Mouse (Mus musculus): ENCODE results near the gene Olfr1394. TPM values are rescaled to one million over a fixed set of nuclear protein-coding genes. Genes with fewer than 3 reads are reported as not detected.
"Not testable (repeated sequence)": the region's sequence is repeated elsewhere in the genome, so short reads cannot be mapped to it uniquely, and the experiment has no call there.

The Olfr1394 gene
- total RNA-seq (2021), result not detected

DNA sequence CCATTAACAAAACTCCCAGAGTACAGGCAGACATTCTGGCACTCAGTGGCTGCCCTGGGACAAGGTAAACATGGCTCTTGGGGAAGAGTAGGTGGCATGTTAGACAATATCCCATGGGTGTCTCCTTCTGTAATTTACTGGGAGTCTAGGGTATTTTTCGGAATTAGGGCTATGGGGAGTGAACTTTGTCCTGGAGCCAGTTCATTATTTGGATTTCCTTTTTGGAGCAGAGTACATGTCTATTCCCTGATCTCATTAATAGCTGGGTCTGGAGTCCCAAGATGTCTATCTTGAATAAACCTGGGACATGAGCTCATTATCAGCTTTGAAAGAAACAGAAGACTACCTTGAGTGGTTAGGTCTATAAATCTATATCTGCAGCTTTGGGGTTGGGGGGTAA lies at the start of gene Olfr1394:
Olfr1394 (plus strand) TSS at position 301 of the 400 bp plus-strand sequence.
- no peak for DNase-seq

DNA sequence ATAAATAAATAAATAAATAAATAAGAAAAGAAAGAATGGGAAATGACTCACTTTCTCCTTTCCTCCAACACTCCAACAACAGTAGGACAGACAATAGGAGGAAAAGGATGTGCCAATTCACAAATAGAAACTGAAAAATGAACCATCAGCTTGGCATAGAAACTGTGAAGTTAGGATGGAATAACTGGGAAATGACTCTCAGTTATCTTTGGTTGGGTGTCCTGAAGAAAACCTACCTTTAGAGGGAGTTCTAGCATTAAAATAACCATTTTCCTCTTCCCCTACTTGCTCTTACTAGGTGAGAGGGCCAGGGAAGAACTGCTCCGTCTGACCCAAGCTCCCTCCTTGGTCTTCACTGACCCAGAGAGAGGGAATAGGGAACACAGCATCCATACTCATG lies 48.4 kb upstream of the Olfr1394 start:
- no peak for DNase-seq

DNA sequence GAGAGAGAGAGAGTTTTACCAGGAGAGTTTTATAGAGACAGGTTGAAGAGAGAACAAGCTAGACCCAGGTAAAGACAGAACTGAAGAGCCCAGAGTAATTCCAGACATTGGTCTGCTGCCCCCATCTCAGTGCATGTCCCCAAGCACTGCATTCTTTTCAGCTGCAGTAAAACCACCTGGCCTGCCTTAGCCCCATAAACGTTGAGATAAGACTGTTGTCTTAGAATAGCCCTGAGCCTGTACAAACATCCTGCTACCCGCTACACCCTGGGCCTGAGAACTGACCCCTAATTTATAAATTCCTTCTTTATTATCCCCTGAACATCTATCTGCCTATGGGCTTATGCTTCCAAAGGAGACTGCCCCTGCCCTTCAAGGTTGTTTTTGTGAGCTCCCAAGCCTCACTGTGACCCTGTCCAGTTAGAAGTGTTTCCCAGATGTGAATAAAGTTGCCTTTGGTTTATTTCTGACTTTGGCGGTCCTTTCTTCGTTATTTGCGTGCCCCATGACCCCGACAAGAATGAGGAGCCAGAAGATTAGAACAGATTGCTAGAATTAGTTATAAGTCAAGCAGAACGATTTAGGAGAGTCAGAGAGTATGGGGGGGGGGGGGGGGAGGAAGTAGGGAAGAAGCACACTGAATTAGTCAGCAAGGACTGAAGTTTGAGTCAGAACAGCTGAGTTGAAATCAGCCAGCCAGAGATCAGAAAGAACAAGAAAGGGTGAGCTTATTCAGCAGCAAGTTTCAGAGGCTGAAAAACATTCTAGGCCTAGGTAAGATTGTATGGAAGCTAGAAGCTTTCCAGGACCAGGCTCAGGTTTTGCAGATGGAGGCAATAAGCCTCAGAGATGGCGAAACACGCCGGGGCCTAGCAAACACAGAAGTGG lies 46.3 kb upstream of the Olfr1394 start:
- DNase-seq, result no peak

DNA sequence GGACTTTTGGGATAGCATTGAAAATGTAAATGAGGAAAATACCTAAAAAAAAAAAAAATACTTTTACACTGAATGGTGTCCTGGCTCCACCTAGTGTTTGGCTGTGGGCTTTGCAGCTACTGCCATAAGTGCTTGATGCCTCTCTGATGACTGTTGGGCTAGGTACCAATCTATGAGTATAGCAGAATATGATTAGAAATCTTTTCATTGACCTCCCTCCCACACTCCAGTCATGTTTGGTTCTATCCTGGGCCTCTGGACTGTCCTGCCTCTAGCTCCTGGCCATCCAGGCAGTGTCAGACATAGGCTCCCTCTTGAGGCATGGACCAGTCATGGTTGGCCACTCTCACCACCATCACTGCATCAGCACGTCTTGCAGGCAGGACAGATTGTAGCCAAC lies 45.3 kb upstream of the Olfr1394 start:
- peak; percentile 42 for DNase-seq

DNA sequence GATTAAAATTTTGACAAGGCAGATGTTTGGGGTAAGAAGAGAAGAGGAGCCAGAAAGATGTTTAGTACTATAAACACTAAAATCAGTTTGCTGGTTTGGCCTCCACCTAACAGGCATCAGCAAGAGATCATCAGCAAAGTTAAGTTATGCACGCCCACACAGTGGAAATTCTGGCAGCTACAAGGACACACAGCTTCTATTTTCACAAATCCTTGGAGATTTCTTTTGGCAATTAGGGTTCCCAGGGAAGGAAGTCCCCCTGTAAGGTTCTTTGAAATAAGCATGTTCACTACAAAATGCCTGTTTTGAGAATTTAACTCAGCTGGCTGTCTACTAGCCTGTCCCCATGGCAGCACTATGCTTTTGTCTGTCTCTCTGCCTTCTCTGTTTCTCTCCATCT lies 43.2 kb upstream of the Olfr1394 start:
- DNase-seq, result no peak

DNA sequence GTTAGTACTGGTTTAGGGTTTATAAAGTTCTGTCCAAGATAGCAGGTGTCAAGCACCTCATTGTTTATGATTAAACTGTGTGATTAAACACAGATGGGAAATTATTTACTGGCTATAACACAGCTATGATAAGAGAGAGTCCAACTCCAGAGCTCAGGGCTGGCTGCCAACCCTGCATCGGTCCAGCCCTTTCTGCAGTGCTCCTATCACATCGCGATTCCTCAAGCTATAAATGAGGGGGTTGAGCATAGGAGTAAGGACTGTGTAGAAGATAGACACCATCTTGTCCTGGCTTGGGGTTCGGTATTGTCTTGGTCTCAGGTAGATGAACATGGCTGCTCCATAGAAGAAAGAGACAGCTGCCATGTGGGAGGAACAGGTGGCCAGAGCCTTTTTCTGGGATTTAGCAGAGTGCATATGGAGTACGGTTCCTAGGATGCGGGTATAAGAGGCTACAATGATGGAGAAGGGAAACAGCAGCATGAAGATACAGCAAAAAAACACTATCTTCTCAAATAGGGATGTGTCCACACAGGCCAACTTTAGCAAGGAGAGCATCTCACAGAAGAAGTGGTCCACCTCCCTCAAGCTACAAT lies 41.5 kb upstream of the Olfr1394 start:
- no peak for DNase-seq

DNA sequence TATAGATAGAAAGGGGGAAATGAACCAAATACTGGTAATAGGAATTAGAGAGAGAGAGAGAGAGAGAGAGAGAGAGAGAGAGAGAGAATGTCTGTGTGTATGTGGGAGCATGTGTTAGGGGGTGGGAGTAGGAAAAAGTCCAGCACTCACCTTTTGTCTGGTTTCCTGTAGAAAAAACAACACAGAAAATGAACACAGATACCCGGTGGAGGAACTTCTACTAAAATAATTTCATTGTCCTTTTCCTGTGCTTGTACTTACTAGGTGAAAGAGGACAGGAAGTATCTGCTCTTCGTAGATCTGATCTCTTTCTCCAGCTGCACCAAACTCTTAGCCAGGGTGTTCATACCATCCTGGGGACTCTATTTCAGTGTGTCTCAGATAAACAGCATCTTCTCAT lies 40.0 kb upstream of the Olfr1394 start:
- no peak for DNase-seq

DNA sequence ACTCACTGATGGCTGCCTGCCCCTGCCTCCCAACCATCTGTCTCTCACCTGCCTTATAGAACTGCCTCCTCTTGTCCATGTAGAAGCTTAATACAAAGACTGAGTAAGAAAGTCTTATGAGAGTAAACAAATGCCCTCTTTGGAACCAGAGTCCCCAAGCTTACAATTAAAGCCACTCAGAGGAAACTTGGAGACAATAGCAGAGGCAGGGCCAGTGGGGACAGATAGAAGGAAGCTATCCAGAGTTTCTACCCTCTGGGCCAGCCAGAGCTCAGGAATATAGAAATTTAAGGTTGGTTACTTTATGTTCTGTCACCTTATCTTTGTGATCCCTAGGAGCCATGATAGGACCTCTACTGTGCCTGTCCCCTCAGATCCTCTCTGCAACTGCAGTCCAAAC lies 39.4 kb upstream of the Olfr1394 start, which contains the start of gene Olfr1396:
Olfr1396 (minus strand) TSS at position 101 of the 400 bp plus-strand sequence.
- DNase-seq, result no peak

DNA sequence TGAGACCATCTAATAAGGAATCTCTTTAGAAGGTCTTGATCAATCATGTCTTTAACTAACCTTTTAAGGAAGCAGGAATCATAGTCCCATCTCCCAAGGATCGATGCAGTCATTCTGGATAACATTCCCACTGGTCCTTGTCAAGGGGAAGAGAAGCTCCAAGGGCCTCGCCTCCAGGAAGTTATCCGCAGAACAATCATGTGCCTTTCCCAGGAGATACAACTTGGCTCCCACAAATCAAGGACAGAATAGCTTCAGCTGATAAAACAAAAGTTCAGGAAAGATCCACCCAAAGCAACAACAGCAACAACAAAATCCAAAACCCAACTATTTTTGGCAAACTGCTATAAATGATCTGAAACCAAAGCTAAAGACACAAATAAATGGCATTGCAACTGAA lies 34.5 kb upstream of the Olfr1394 start:
- no peak for DNase-seq

DNA sequence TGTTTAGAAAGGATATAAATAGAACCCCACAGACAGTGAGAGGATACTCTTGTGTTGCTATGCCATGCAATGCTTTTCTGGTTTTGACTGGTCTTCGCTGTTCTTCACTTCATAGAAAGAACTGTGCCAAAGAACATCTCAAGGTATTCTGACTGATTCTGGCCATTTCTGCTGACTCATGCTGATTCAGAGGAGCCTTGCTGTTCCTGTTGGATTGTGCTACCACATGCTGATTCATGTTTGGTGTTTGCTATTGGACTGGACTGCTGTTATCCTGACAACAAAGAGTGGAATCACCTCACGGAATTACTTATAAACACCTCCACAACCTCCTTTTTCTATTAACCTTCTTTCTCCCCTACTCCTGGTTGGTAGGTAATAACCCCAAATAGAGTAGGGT lies 30.0 kb upstream of the Olfr1394 start:
- DNase-seq, result no peak

DNA sequence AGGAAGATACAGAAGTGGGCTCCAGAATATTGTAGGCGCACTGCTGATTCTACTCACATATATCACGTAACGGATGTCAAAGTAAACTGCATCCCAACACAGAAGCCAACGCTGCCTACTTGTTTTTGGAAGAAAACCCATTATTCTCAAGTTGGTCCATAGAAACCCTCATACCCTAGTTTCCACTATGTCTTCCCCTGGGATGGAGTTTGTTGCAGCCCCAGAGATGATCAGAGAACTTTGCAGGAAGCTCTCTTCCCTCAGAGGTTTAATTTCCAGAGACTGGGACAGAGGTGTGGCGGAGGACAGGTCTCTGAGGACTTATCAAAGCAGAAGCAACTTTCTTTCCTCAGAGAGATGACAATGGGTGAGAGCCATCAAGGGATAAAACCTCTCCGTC lies 12.2 kb upstream of the Olfr1394 start, which contains the start of gene Olfr1395:
Olfr1395 (plus strand) TSS at position 301 of the 400 bp plus-strand sequence.
- DNase-seq, result no peak

DNA sequence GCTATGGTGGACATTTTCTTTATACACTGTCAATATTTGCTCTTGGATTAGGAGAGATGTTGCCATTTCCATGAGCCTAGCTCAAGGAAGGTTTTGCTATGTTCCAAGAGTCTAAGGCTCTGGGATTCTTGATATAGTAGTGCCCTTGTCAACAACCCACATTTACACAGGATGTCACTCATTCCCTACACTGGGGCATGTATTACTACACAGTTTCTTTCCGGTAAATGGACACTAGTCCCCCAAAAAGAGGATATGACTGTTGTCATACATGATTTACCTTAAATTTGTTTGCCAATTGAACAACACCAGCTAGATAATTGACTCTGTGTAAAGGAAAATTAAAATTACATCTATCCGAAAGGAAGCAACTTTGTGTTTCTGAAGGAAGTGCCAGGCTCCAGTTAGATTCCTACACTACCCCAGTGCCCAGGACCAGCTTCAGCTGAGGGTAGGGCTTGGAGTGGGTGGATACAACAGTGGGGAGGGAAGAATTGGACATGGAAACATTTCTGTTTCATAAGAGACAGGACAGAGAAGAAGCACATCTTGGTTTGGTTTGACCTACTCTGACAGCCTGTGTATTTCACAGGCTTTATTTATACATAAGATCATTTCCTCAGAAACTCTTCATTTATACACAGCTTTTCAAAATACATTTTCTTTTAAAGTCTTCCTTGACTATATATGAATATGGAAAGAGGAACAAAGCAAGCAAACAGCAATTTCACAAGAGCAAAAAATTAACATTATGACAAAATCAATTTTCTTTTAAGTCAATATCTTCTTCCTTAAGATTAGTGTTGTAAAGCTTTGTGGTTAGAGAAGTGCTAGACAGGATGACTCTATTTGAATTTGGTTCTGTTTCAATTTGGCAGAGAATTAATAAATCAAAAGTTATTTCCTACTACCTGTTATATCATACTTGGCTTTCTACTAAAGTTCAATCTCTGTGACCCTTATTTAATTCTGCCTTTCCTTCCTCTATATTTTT lies 2.9 kb downstream of the Olfr1394 start:
- DNase-seq, result no peak

DNA sequence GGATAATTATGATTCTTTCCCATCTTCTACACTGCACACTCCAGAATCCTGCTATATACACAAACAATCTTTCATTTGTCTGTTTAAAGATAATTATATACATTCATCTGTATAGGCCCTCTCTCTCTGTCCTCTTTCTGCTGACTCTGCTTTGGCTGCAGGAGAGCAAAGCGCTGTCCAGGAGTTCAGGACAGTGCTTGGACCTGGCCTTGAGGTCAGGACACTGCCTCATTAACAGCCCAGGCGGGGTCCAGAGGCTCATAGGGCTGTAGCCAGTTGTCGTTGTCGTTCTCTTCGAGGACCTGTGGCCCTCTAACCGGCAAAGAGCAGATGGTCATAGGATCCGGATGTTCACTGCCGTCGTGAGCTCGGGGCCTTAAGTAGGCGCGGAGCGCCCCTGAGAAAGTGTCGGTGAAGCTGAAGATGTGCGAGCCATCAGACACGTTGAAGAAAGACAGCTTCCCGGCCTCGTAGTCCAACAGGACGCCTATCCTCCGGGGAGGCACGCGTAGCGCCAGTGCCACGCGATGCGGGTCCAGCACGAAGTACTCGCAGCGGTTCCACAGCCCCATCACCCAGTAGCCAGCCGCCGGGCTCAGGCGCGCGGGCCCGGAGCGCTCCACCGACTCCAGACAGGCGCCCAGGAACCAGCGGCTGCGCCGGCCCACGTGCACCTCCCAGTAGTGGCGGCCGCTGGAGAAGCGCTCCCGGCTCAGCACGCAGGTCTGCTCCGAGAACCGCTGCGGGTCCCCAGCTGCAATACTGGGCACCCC lies 14.8 kb downstream of the Olfr1394 start:
- no peak for DNase-seq

DNA sequence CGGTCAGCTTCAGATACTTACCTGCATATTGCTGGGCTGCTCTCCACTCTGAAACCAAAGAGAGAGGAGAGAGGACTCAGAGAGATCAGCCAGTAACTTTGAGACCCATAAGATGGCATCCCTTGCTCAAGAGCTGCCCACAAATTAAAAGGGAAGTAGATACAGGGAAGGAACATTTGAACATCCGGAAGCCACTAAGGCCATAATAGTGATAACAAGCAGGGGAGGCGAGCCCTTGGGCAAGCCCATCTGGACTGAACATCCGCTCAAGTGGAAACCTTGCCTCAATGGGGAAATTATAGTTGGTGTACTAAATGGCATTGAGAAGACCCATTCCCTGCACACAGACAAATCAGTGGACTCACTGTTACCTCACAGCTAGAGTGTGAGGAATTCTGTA lies 16.4 kb downstream of the Olfr1394 start:
- DNase-seq, result no peak

DNA sequence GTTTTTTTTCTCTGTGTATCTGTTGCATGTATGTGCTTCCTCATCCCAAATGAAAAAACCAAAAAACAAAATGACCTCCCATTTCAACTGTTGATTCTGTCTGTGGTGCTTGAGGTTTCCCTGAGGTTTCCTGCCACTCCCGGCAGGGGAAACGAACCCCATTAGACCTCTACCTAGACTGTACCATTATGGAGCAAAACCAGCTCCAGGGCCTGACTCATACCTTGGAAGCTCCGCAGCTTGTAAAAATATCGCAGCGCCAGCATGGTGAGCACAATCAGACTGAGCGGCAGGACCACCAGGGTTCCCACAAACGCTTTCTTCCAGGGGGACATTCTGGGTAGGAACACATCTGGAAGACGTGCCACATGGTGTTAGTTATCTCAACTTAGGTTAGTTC lies 21.2 kb downstream of the Olfr1394 start:
- no peak for DNase-seq

DNA sequence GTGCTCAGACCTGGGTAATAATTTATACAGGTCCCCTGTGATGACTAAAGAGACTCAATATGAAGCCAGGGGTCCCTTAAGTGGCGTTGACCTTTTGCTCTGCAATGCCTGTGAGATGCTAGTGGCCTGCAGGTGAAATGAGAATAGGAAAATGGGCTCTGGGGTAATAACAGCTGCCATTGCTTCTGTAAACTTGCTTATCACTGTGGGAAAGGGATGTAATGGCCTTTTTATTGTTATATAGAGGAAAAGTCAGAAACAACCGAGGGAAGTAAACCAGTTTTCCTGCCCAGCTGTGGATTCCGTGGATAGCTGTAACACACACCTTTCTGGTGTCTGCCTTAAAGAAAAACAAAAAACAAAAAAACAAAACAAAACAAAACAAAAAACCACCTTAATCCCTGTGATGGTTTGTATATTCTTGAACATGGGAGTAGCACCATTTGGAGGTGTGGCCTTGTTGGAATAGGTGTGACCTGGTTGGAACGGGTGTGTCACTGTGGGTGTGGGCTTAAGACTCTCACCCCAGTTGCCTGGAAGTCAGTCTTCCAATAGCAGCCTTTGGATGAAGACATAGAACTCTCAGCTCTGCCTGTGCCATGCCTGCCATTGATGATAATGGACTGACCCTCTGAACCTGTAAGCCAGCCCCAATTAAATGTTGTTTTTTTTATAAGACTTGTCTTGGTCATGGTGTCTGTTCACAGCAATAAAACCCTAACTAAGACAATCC lies 22.0 kb downstream of the Olfr1394 start:
- DNase-seq, result not testable (repeated sequence)

DNA sequence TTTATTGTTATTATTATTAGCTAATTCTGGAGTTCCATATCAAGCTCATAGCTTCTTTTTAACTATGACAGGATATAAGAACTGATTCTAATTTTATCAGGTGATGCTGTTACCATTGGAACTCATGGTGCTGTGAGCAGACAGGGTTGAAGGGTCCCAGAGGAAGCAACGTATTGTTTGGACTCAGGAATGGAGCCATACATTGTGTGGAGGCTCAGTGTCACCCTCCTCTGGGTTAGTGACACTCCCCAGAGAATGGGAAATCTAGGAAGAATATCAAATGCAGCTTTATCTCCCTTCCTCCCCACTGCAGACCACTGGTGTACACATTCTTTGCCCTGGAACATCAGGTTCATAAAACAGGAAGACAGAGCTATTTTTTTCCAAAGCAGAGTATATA lies 29.0 kb downstream of the Olfr1394 start:
- DNase-seq, result no peak

DNA sequence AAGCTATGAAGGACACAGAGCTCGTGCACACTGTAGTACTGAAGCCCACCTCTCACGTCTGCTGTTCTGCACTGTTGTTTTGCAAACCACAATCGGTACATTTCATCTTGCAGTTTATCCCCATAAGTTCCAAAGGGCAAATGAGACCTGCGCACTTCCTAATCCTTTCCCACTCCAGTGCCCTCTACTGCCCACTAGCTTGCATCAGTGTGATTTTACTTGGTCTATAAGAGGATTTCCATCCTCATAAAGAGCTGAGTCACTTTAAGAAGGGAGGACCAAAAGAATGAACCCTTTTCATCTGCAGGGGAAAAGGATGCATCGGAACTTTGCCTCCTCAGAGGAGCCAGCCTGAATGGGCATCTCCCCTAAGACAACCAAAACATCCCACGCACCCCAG lies 32.3 kb downstream of the Olfr1394 start:
- DNase-seq, result no peak

DNA sequence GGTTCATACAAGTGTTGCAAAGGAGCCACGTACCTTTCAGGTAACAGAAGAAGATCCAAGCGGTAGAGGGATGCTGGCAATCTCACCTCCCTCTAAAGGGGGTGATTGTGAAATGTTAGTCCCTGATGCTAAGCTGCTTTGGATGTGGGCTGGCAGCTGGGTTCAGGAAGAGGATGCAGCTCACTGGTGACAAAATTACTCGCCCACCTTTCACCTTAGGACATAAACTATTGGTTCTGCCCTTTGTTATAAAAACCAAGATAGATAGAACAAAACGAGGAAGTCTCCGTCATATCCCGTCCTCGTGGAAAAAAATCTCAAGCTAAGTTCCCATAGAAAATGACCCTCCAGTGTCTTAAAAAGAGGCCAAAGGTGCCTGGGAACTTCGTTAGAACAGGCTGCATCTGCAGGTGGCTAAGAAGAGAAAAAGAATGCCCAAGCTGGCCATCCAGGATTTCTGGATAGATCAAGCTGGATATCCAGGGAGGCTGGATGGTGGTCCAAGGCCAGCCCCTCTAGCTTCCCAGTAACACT lies 32.8 kb downstream of the Olfr1394 start, which contains the start of gene Btnl9:
Btnl9 (minus strand) TSS at position 205 of the 534 bp plus-strand sequence.
- DNase-seq, result no peak

DNA sequence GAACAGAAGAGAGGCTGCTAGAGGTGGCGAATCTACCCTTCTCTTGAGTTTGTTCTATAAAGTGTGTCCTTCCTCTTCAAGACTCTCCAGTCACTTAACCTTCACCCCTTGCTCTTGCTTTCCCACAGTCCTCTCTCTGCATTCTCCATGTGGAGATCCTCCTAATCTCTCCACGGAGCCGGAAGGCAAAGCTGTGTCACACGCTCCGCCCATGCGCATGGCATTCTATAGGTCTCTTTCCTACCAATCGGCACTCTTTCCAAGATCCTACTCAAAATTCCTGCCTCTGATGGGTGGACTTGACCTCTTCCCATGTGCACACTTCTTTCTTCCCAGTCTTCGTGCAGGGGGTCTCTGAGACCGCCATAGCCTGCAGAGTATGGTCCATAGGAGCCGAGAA lies 33.5 kb downstream of the Olfr1394 start:
- DNase-seq, result no peak

DNA sequence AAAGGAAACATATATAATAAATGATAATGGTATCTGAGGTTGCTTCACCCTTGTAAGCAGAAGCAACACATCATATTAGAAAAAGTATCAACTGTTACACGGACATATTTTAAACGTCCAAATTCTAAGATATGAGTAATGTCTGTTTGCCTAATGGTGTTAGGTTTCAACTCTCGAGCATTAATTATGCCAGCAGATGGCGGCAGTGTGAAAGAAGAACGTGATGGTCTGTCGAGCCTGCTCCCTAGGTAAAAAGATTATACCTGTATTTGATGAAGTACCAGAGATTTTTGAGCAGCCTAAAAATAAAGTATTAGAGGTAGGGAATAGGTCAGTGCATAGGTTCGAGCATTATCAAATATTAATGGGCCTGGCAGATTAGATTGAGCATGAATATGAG lies 35.6 kb downstream of the Olfr1394 start:
- DNase-seq, result peak; percentile 79

Data from heart, postnatal 4 days (tissue).